ENCODE assay signal across 9 mouse cellular contexts in the genomic region with DNA sequence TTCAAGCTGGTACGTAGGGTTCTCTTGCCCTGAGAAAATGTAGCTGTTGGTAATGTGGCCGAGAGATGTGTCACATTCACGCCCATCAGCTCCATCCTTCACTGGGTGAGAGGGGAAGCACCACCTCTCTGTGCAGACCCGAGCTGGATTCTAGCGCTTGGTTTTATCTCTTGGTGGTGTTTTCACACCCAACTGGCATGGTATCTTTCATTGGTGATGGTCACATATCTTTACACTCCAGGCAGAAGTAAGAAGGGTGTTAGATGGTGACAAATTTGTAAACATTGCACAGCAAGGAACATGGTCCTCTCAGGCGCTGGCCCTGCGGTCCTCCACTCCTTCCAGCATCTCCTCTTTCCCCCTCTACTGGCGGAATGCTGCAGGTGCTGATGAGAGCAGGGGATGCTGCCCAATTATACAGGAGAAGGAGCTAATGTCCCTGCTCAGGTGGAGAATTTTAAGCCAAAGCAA. TPM values are rescaled to one million over a fixed set of nuclear protein-coding genes. Genes with fewer than 3 reads are reported as not detected.
DNase-seq lines count a peak whose midpoint lies in the region; ATAC-seq and TF ChIP-seq lines count a peak whose summit lies in the region.
"Had no signal": no experiment of that assay in that cellular context is flagged by ENCODE, and none has a peak within 500 bp of the region (broad histone marks: within the 10 kb centered on the region; RNA-seq: fewer than 3 reads in every experiment).

No protein-coding gene starts in this region.

- H3K27ac ChIP-seq in gastrocnemius, adult 2 months, result peak overlapping the region; percentile 64
- H3K27ac ChIP-seq: limb, embryonic 12.5 days had no signal

- no peak overlapping the region for H3K4me3 ChIP-seq in gastrocnemius, adult 2 months
- H3K4me3 ChIP-seq: limb, embryonic 12.5 days had no signal

- no peak for DNase-seq in gastrocnemius, adult 2 months
- no peak for DNase-seq in gastrocnemius, postnatal 36 days
- peak; percentile 68 for DNase-seq in 3T3-L1 (ENCODE audit: low read depth, low spot score)
- DNase-seq in brain, embryonic 14.5 days (ENCODE audit: low read depth), result peak; percentile 53
- DNase-seq in heart, postnatal 4 days, result peak; percentile 53
- no peak for DNase-seq in ovary, postnatal 36 days (ENCODE audit: low spot score)
- DNase-seq in right cerebral cortex, adult 18-20 months, result no peak

- ATAC-seq in megakaryocyte progenitor cell, adult 5-6 weeks (replicated peaks; ENCODE audit: poor library complexity), result peak; percentile 89

- intact Hi-C loops in gastrocnemius, adult 2 months (cut with DNase I), result no loop called here
- intact Hi-C loops in gastrocnemius, postnatal 36 days (cut with DNase I), result no loop called here

- TF ChIP-seq POLR2A in brain, embryonic 14.5 days (IDR thresholded peaks at IDR 0.05; ENCODE audit: borderline replicate concordance, extremely low read depth, insufficient read depth, insufficient read length, poor library complexity, severe bottlenecking), result no peak

- TF ChIP-seq CTCF in gastrocnemius, adult 2 months (IDR thresholded peaks at IDR 0.05), result peak; percentile 49
- peak; percentile 70 for TF ChIP-seq CTCF in brain, embryonic 14.5 days (IDR thresholded peaks at IDR 0.05; ENCODE audit: borderline replicate concordance, extremely low read depth, insufficient read depth, insufficient read length)

RNA-seq across cellular contexts. Expression of a gene that starts 44.7 kb away (rescaled TPM):
- total RNA-seq in gastrocnemius, adult 2 months (2021), result 10 to 100 TPM; 22.0 to 31.9 TPM
- 10 to 100 TPM; 15.7 to 20.8 TPM for total RNA-seq in gastrocnemius, postnatal 36 days (2021)
- 16.6 and 24.5 TPM in 2 replicates for polyA plus RNA-seq in brain, embryonic 14.5 days (2012; rRNA removed)
- total RNA-seq in heart, postnatal 4 days (2021), result 10 to 100 TPM; 68.6 to 78.1 TPM
- total RNA-seq in megakaryocyte progenitor cell, adult 5-6 weeks (2015), result 0.07 and 0.25 TPM in 2 replicates
- total RNA-seq in megakaryocyte progenitor cell, adult 5-6 weeks (2017), result 0.04 and 0.34 TPM in 2 replicates

Comparison
In these comparisons a context has a peak if more than half of its experiments do, and no peak if none do; other contexts are left out.
1. DNase-seq: peak in 3T3-L1 (single experiment), brain, embryonic 14.5 days (single experiment) and heart, postnatal 4 days (single experiment); none in gastrocnemius, adult 2 months (single experiment), gastrocnemius, postnatal 36 days (0 of 2), ovary, postnatal 36 days (single experiment) and right cerebral cortex, adult 18-20 months (single experiment).
2. RNA of a gene that starts 44.7 kb away (total RNA-seq): 68.6 to 78.1 TPM in heart, postnatal 4 days, 22.0 to 31.9 TPM in gastrocnemius, adult 2 months and 15.7 to 20.8 TPM in gastrocnemius, postnatal 36 days; 0.04 to 0.34 TPM in megakaryocyte progenitor cell, adult 5-6 weeks; every median in the first group is over 10 times any median in the second.